Mouse (Mus musculus) stomach, embryonic 16.5 days (tissue): ENCODE measurements around the gene Itga9. TPM values are rescaled to one million over a fixed set of nuclear protein-coding genes. Genes with fewer than 3 reads are reported as not detected.

Source experiments
- ATAC-seq: fragments of 200-750 bp; cut with Nextera tagmentation; 2 replicates; pipeline ENCODE4 v1.8.0; 2017; ENCODE audit warnings: moderate number of reproducible peaks, moderate TSS enrichment; ENCODE audit not compliant: insufficient read depth, low FRiP score
- H3K27ac ChIP-seq: fragments of 300-500 bp; sonication (generic); 2 replicates; pipeline ENCODE4 v1.5.1; 2014; ENCODE audit warnings: low read length
- H3K27me3 ChIP-seq: fragments of 300-500 bp; sonication (generic); 2 replicates; pipeline ENCODE4 v1.6.1; 2014; ENCODE audit warnings: low read length, control low read depth, mixed read lengths; ENCODE audit not compliant: control insufficient read depth, insufficient read depth
- H3K36me3 ChIP-seq: fragments of 300-500 bp; sonication (generic); 2 replicates; pipeline ENCODE4 v1.6.1; 2014; ENCODE audit warnings: low read length; ENCODE audit not compliant: control insufficient read depth, insufficient read depth
- H3K4me1 ChIP-seq: fragments of 300-500 bp; sonication (generic); 2 replicates; pipeline ENCODE4 v1.6.1; 2014; ENCODE audit warnings: low read length, control low read depth, mixed read lengths; ENCODE audit not compliant: control insufficient read depth, insufficient read depth
- H3K4me2 ChIP-seq: fragments of 300-500 bp; sonication (generic); 2 replicates; pipeline ENCODE4 v1.6.1; 2014; ENCODE audit warnings: low read depth, low read length, mixed read lengths
- H3K4me3 ChIP-seq: fragments of 300-500 bp; sonication (generic); replicated peaks from 2 replicates; pipeline ENCODE4 v1.5.1; 2014; ENCODE audit warnings: mild to moderate bottlenecking, low read length
- H3K9ac ChIP-seq: fragments of 300-500 bp; sonication (generic); 2 replicates; pipeline ENCODE4 v1.6.1; 2014; ENCODE audit warnings: low read length
- H3K9me3 ChIP-seq: fragments of 300-500 bp; sonication (generic); replicated peaks from 2 replicates; pipeline ENCODE4 v1.6.1; 2016; ENCODE audit warnings: low read length, control low read depth; ENCODE audit not compliant: control insufficient read depth
- WGBS: fragments of 180-500 bp; shearing (Covaris S2); extraction: QIAGEN DNeasy Blood & Tissue Kit; methylation state at CpG from one replicate; pipeline ENCODE4 v1.1.7; 2014; 5-methylcytosine and 5-hydroxymethylcytosine counted together
- polyA plus RNA-seq: library from polyadenylated mRNA; unstranded; fragments of >200 nt; fragmentation: Nextera tagmentation; extraction: Ambion mirVana; gene quantifications from 2 replicates; pipeline ENCODE4 v1.2.1, GENCODE M21; 2015

The Itga9 gene
- polyA plus RNA-seq, 1 experiment from 2014 or later, result 5.5 TPM

DNA sequence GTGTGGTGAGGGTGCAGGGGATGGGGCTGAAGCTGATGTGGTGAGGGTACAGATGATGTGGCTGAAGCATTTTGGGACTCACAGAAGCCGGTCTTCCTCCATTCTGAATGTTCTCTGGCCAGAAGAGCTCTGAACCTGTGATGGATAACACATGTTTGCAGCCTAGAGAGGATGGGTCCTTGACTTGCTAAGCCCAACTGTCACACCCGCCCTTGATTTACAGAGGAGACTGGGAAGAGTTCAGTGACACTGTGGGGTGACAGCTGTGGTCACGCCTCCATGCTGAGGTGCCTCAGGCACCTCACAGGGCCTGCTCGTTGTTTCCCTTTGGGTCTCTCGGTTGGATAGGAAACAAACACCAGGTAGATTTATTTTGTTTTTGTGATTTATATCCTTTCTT lies 238.5 kb downstream of the Itga9 start:
- Histone ChIP-seq H3K9me3 (no peaks in the 10 kb centered on the region), H3K4me2 (no peak overlapping the region), H3K9ac (no peak overlapping the region), H3K4me3 (no peak overlapping the region), H3K27ac (no peak overlapping the region), H3K4me1 (no peaks in the 10 kb centered on the region; the same call in 1 of the 2 replicates), H3K36me3 (no peaks in the 10 kb centered on the region), H3K27me3 (no peaks in the 10 kb centered on the region)
- ATAC-seq, result no peak
- 68% methylated on average over 5 of the region's 5 CpGs for WGBS

DNA sequence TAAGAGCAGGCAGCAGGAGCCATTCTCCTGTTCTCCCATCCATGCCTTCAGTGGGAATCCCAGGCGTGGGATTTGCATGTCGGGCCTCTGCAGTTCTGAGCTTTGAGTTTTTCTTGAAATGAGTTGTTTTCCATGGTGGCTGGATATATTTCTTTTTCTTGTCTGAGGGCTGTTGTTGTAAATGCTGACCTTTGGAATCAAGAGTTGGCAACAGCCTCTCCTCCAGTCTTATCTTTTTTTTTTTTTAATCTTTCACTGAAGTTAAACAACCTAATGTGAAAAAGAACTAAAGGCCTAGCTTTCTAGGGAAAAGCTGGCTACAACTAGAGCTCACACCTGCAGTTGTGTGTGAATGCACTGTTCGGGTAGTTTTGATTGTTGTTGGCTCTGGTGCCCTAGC lies 240.3 kb downstream of the Itga9 start:
- H3K27ac ChIP-seq, result no peak overlapping the region
- no peaks in the 10 kb centered on the region for H3K9me3 ChIP-seq
- no peak overlapping the region for H3K4me3 ChIP-seq
- no peak overlapping the region for H3K9ac ChIP-seq
- H3K4me2 ChIP-seq, result no peak overlapping the region
- no peaks in the 10 kb centered on the region for H3K36me3 ChIP-seq
- ATAC-seq, result no peak
- no peaks in the 10 kb centered on the region; the same call in 1 of the 2 replicates for H3K4me1 ChIP-seq
- 66% methylated on average over 3 of the region's 3 CpGs for WGBS
- no peaks in the 10 kb centered on the region for H3K27me3 ChIP-seq

DNA sequence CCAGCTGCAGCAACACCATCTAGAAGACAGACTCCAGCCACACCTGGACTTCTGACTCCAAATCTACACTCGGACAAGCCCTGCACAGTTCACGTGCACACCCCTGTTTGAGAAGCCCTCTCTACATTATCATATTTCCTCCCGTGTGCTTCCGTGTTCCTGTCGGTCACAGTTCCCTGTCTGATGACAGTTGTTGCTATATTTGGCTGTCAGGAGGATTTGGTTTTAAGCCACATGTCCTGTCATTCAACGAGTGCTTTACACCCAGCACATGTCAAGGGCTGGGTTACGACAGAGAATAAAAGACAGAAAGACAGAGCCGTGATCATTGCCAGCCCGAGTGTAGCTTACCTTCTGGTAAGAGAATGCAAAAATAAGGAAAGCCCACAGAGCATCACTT lies 250.2 kb downstream of the Itga9 start:
- 0 out of 2 replicates have a peak, but pooled peaks cover 2% of the 10 kb centered on the region for H3K4me1 ChIP-seq
- H3K36me3 ChIP-seq, result no peaks in the 10 kb centered on the region
- no peaks in the 10 kb centered on the region for H3K9me3 ChIP-seq
- H3K27ac ChIP-seq, result no peak overlapping the region
- H3K4me2 ChIP-seq, result no peak overlapping the region
- no peak overlapping the region for H3K9ac ChIP-seq
- 79% methylated on average over 9 of the region's 9 CpGs for WGBS
- no peak for ATAC-seq
- no peaks in the 10 kb centered on the region for H3K27me3 ChIP-seq
- H3K4me3 ChIP-seq, result no peak overlapping the region

DNA sequence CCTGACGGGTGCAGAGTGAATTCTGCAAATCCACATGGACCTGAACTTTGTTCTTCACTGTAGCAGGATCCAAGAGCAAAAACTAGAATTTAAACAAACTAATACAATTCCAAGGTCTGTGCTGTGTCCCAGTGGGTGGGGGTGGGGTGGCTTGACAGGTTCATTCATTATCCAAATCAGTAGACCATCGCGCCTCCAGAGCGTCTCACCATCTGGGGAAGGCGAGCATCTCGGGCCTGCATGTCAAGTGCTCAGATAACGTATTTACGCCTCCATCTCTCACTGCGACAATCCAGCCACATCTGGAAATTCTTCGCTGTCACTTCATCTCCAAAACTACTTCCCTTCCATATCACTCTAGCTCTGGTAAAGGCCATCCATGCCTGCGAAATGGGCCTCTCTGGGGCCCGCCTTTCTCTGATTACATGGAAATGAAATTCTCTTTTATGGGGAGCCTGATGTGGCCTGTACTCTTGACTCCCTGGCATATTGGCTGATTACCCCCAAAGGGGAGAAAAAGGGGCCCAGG lies 254.2 kb downstream of the Itga9 start:
- Histone ChIP-seq H3K4me3 (no peak overlapping the region), H3K36me3 (0 out of 2 replicates have a peak, but pooled peaks cover 2% of the 10 kb centered on the region), H3K27ac (no peak overlapping the region), H3K4me2 (no peak overlapping the region), H3K27me3 (no peaks in the 10 kb centered on the region), H3K9me3 (no peaks in the 10 kb centered on the region), H3K4me1 (0 out of 2 replicates have a peak, but pooled peaks cover 6% of the 10 kb centered on the region), H3K9ac (no peak overlapping the region)
- ATAC-seq, result no peak
- 56% methylated on average over 12 of the region's 12 CpGs for WGBS

DNA sequence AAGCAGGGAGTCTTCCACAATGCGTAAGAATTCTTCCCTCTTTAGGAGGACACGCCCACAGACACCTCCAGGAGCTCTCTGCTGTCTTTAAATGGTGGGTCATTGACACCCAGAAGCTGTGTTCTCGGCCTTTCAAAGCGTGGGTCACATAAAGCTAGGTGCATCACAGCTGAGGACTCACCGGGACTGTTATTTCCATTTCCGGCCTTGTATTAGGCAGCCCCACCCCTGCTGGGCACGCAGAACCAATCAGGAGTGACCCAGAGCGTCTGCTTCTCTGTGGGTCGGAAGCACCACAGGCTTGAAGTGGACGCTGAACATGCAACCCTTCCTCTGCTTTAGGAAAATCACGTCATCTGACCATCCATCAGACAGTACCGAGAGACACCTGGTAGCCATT lies 255.7 kb downstream of the Itga9 start:
- Histone ChIP-seq H3K36me3 (0 out of 2 replicates have a peak, but pooled peaks cover 5% of the 10 kb centered on the region), H3K9ac (no peak overlapping the region), H3K4me3 (no peak overlapping the region), H3K9me3 (no peaks in the 10 kb centered on the region), H3K27ac (no peak overlapping the region), H3K4me1 (0 out of 2 replicates have a peak, but pooled peaks cover 6% of the 10 kb centered on the region), H3K27me3 (no peaks in the 10 kb centered on the region), H3K4me2 (no peak overlapping the region)
- no peak for ATAC-seq
- WGBS, result 73% methylated on average over 12 of the region's 12 CpGs

DNA sequence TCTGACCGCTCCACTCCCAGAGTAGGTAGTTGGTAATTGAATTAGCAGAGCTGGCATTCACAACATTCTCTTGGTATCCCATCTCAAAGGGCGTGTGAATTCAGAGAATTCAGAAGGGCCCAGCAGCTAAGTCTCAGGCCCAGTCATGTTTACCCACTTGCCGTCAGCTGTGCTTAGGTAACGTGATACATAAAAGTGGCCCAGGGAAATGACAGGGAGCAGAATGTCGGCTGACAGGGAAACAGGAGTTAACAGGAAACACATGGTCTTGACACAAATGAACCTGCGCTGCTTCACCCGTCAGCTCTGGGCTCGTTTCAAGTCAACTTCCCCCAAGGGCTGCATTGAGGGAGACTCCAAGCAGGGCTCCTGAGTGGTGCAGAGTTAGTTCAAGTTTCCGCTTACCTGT lies 256.4 kb downstream of the Itga9 start:
- no peak; the same call in 1 of the 2 replicates for ATAC-seq
- Histone ChIP-seq H3K4me3 (no peak overlapping the region), H3K9me3 (no peaks in the 10 kb centered on the region), H3K27ac (no peak overlapping the region), H3K36me3 (0 out of 2 replicates have a peak, but pooled peaks cover 5% of the 10 kb centered on the region), H3K4me1 (0 out of 2 replicates have a peak, but pooled peaks cover 6% of the 10 kb centered on the region), H3K9ac (no peak overlapping the region), H3K27me3 (no peaks in the 10 kb centered on the region), H3K4me2 (no peak overlapping the region)
- 37% methylated on average over 9 of the region's 9 CpGs for WGBS

DNA sequence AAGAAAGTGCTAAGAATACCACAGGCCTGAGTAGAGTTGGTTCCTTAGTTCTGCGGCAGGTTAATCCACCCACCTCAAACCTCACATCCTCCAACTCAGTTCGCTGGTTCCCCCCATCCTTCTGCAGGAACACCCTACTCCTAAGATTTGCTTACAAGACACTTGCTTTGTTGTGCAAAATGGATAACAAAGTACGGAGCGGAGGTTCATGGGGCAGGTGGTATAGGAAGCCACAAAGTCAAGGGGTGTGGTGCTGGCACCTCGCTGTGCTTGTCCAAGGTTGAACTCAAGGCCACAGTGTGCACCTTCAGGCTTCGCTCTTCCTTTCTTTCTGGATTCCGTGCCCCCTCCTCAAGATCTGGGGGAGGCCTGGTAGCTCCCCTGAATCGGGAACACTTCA lies 257.0 kb downstream of the Itga9 start:
- Histone ChIP-seq H3K4me3 (no peak overlapping the region), H3K9ac (no peak overlapping the region), H3K27ac (no peak overlapping the region), H3K27me3 (no peaks in the 10 kb centered on the region), H3K36me3 (peaks cover 9% of the 10 kb centered on the region; the same call in 1 of the 2 replicates), H3K4me1 (0 out of 2 replicates have a peak, but pooled peaks cover 6% of the 10 kb centered on the region), H3K4me2 (no peak overlapping the region), H3K9me3 (no peaks in the 10 kb centered on the region)
- WGBS, result 87% methylated on average over 8 of the region's 8 CpGs
- no peak for ATAC-seq

DNA sequence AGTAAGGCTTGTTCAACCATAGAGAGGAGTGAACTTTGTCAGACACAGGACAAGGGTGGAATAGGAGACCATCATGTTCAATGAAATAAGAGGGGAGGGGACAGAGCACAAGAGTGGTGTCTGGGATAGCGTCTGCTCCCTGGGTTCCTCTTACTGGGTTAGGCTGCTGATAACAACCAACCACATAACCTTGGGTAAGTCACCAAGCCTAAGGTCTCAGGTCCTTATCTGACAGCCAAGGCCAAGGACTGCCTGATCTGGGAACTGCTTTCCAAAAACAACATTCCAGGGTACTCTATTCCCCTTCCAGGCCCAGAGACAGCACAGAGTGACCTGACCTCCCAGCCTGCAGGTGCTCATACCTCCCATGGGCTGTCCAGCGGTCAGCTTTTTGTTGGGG lies 260.5 kb downstream of the Itga9 start:
- H3K27ac ChIP-seq, result no peak overlapping the region
- H3K4me2 ChIP-seq, result no peak overlapping the region
- ATAC-seq, result no peak
- no peak overlapping the region for H3K9ac ChIP-seq
- H3K27me3 ChIP-seq, result no peaks in the 10 kb centered on the region
- no peaks in the 10 kb centered on the region for H3K9me3 ChIP-seq
- WGBS, result 82% methylated on average over 2 of the region's 2 CpGs
- H3K4me1 ChIP-seq, result 0 out of 2 replicates have a peak, but pooled peaks cover 4% of the 10 kb centered on the region
- H3K36me3 ChIP-seq, result peaks cover 10% of the 10 kb centered on the region; the same call in 1 of the 2 replicates
- no peak overlapping the region for H3K4me3 ChIP-seq

DNA sequence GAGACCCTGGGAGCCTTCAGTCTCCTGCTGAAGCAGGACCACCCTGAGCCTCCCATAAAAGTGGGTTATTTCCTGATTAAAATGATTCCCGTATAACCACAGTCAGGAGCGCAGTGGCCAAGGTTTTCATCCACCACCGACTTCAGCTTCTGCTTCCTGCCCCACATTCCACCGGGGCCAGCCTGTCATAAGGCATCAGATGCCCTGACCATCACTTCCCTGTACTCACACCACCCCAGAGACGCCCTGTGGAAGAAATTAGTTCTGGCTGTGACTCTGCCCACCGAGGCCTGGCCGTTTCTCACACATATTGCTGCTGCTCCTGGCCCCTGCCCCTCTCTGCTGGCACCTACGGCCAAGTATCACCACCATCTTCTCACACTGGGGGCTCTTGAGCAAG lies 261.4 kb downstream of the Itga9 start:
- H3K9me3 ChIP-seq, result no peaks in the 10 kb centered on the region
- no peak overlapping the region for H3K4me2 ChIP-seq
- no peaks in the 10 kb centered on the region for H3K27me3 ChIP-seq
- peaks cover 10% of the 10 kb centered on the region; the same call in 1 of the 2 replicates for H3K36me3 ChIP-seq
- ATAC-seq, result no peak
- WGBS, result 87% methylated on average over 8 of the region's 8 CpGs
- no peak overlapping the region for H3K4me3 ChIP-seq
- no peak overlapping the region for H3K27ac ChIP-seq
- H3K4me1 ChIP-seq, result 0 out of 2 replicates have a peak, but pooled peaks cover 3% of the 10 kb centered on the region
- H3K9ac ChIP-seq, result no peak overlapping the region
